Mouse (Mus musculus) left cerebral cortex, adult 2 months (tissue): Measurements from ENCODE around the gene Dab2ip. TPM values are rescaled to one million over a fixed set of nuclear protein-coding genes. Genes with fewer than 3 reads are reported as not detected.

Experiments used
- DNase-seq, 2 experiments: peaks; one replicate each; pipeline ENCODE4 v3.0.0; 2021 to 2022; ENCODE audit warnings: low spot score in 2 of 2, mixed read lengths in 1 of 2; ENCODE audit errors: extremely low spot score in 1 of 2
- H3K27ac ChIP-seq: fragments of 200-600 bp; 2 replicates; pipeline ENCODE4 v1.8.1; 2022
- H3K4me3 ChIP-seq: fragments of 200-600 bp; 2 replicates; pipeline ENCODE4 v1.8.1; 2022
- CTCF ChIP-seq: fragments of 200-600 bp; IDR thresholded peaks from 2 replicates; pipeline ENCODE4 v1.8.1; 2022; ENCODE audit warnings: antibody characterized with exemption, mild to moderate bottlenecking, moderate library complexity
- intact Hi-C: fragments of 180-260 bp; cut with DNase I; formaldehyde crosslinking; loops from one replicate; pipeline ENCODE4 v1.15.1; 2025
- total RNA-seq, 2 experiments: library from RNA; stranded (reverse); gene quantifications; 2 replicates each; pipeline ENCODE4 v1.2.3; 2021

The Dab2ip gene
- total RNA-seq, 2 experiments from 2014 or later: 144 to 152 TPM

GRCm38 (mm10) chr2:35563722-35564121 lies 5.7 kb downstream of the Dab2ip start:
- no peak overlapping the region for H3K27ac ChIP-seq
- intact Hi-C loops: no loop called here
- TF ChIP-seq CTCF: no peak
- no peak overlapping the region for H3K4me3 ChIP-seq
- DNase-seq: no peak

- TF ChIP-seq CTCF: no peak
- intact Hi-C loops: no loop called here
These were observed 7.2 kb downstream of the Dab2ip start for GRCm38 (mm10) chr2:35565051-35565836.

GRCm38 (mm10) chr2:35566957-35567693 lies 9.1 kb downstream of the Dab2ip start:
- intact Hi-C loops: no loop called here
- no peak overlapping the region for H3K4me3 ChIP-seq
- no peak for TF ChIP-seq CTCF
- no peak overlapping the region for H3K27ac ChIP-seq
- DNase-seq: no peak

More at GRCm38 (mm10) chr2:35565051-35565836, 7.2 kb downstream of the Dab2ip start:
- Histone ChIP-seq H3K4me3 (no peak overlapping the region), H3K27ac (no peak overlapping the region)
- DNase-seq: no peak

GRCm38 (mm10) chr2:35567694-35568149 lies 9.7 kb downstream of the Dab2ip start:
- intact Hi-C loops: no loop called here
- DNase-seq: no peak
- no peak for TF ChIP-seq CTCF
- Histone ChIP-seq H3K4me3 (no peak overlapping the region), H3K27ac (no peak overlapping the region)

GRCm38 (mm10) chr2:35570743-35571142 lies 12.7 kb downstream of the Dab2ip start:
- no peak overlapping the region for H3K4me3 ChIP-seq
- no peak for TF ChIP-seq CTCF
- intact Hi-C loops: no loop called here
- no peak overlapping the region for H3K27ac ChIP-seq
- DNase-seq: no peak

GRCm38 (mm10) chr2:35574643-35575042 lies 16.6 kb downstream of the Dab2ip start:
- intact Hi-C loops: no loop called here
- Histone ChIP-seq H3K4me3 (no peak overlapping the region), H3K27ac (no peak overlapping the region)
- no peak for TF ChIP-seq CTCF
- no peak for DNase-seq

- Histone ChIP-seq H3K27ac (no peak overlapping the region), H3K4me3 (no peak overlapping the region)
- no peak for DNase-seq
- no peak for TF ChIP-seq CTCF
- intact Hi-C loops: no loop called here
These were observed 18.6 kb downstream of the Dab2ip start for GRCm38 (mm10) chr2:35576675-35577074.

- TF ChIP-seq CTCF: no peak
- no peak overlapping the region for H3K27ac ChIP-seq
- H3K4me3 ChIP-seq: no peak overlapping the region
- intact Hi-C loops: no loop called here
- no peak for DNase-seq
These were observed 22.0 kb downstream of the Dab2ip start for GRCm38 (mm10) chr2:35580111-35580510.

- TF ChIP-seq CTCF: no peak; the same call in 1 of the 2 replicates
- Histone ChIP-seq H3K27ac (no peak overlapping the region), H3K4me3 (peak overlapping the region; percentile 51)
- peak in 1 of 2 experiments; percentile 32 for DNase-seq
- intact Hi-C loops: no loop called here
These were observed 23.7 kb downstream of the Dab2ip start for GRCm38 (mm10) chr2:35581501-35582340.

- intact Hi-C loops: no loop called here
- Histone ChIP-seq H3K4me3 (peak overlapping the region; percentile 51), H3K27ac (no peak overlapping the region)
- no peak for TF ChIP-seq CTCF
- peak; percentile 56 to 65 for DNase-seq
These were observed 24.4 kb downstream of the Dab2ip start for GRCm38 (mm10) chr2:35582341-35582941.

- intact Hi-C loops: no loop called here
- H3K4me3 ChIP-seq: no peak overlapping the region
- no peak overlapping the region for H3K27ac ChIP-seq
- TF ChIP-seq CTCF: no peak
- DNase-seq: no peak
These were observed 25.3 kb downstream of the Dab2ip start for GRCm38 (mm10) chr2:35583406-35583805.
